ENCODE assay signal across 11 mouse cellular contexts in genomic region chr10:56893210-56893705, GRCm38 (mm10).
A peak's percentile ranks its signal among the peaks of the same experiment; 100 is the strongest.
DNase-seq lines count a peak whose midpoint lies in the region; ATAC-seq and TF ChIP-seq lines count a peak whose summit lies in the region.
"Had no signal": no experiment of that assay in that cellular context is flagged by ENCODE, and none has a peak within 500 bp of the region (broad histone marks: within the 10 kb centered on the region; RNA-seq: fewer than 3 reads in every experiment).

No protein-coding gene starts in this region.

- intact Hi-C loops in left cerebral cortex, postnatal 14 days (cut with DNase I): loop anchor here (10.0 kb wide), 1 partner anchor 138 kb away; no protein-coding TSS in a partner anchor

- DNase-seq in kidney, postnatal 10 days: no peak
- DNase-seq in forebrain, postnatal 0 days: peak; percentile 51
- peak; percentile 47 to 49 for DNase-seq in left cerebral cortex, postnatal 14 days (ENCODE audit: low spot score in 2 of 2)
- DNase-seq in lung, postnatal 25 days (ENCODE audit: low spot score): no peak
- no peak for DNase-seq in urinary bladder, postnatal 25 days (ENCODE audit: low spot score)
- DNase-seq in thymus, postnatal 10 days (ENCODE audit: low spot score in 2 of 2): no peak
- DNase-seq: kidney, adult 2 months; lung, embryonic 14.5 days had no signal

- H3K9me3 ChIP-seq in kidney, embryonic 16.5 days (ENCODE audit: low read length): no peaks in the 10 kb centered on the region
- H3K9me3 ChIP-seq in forebrain, postnatal 0 days (ENCODE audit: low read length): no peaks in the 10 kb centered on the region
- no peaks in the 10 kb centered on the region for H3K9me3 ChIP-seq in neural tube, embryonic 13.5 days

- no peak overlapping the region for H3K4me3 ChIP-seq in kidney, embryonic 16.5 days (ENCODE audit: low read length)
- H3K4me3 ChIP-seq in forebrain, postnatal 0 days (ENCODE audit: low read depth, low read length): no peak overlapping the region
- no peak overlapping the region for H3K4me3 ChIP-seq in neural tube, embryonic 13.5 days

- H3K4me1 ChIP-seq in kidney, embryonic 16.5 days (ENCODE audit: insufficient read depth, low read length): peaks cover 7% of the 10 kb centered on the region; the same call in 1 of the 2 replicates
- H3K4me1 ChIP-seq in forebrain, postnatal 0 days (ENCODE audit: insufficient read depth): no peaks in the 10 kb centered on the region
- H3K4me1 ChIP-seq in neural tube, embryonic 13.5 days (replicated peaks): peaks cover 14% of the 10 kb centered on the region

- H3K36me3 ChIP-seq in kidney, embryonic 16.5 days (ENCODE audit: insufficient read depth, low read length): no peaks in the 10 kb centered on the region
- no peaks in the 10 kb centered on the region for H3K36me3 ChIP-seq in forebrain, postnatal 0 days (ENCODE audit: insufficient read depth)
- no peaks in the 10 kb centered on the region for H3K36me3 ChIP-seq in neural tube, embryonic 13.5 days

- no peak overlapping the region for H3K4me2 ChIP-seq in kidney, embryonic 16.5 days (replicated peaks; ENCODE audit: low read depth, low read length)
- no peak overlapping the region for H3K4me2 ChIP-seq in forebrain, postnatal 0 days (ENCODE audit: low read depth)
- peak overlapping the region; percentile 9; the same call in 1 of the 2 replicates for H3K4me2 ChIP-seq in neural tube, embryonic 13.5 days
- H3K4me2 ChIP-seq: lung, embryonic 14.5 days had no signal

- H3K9ac ChIP-seq in kidney, embryonic 16.5 days (replicated peaks; ENCODE audit: low read length): no peak overlapping the region
- H3K9ac ChIP-seq in forebrain, postnatal 0 days: no peak overlapping the region
- no peak overlapping the region for H3K9ac ChIP-seq in neural tube, embryonic 13.5 days
- H3K9ac ChIP-seq: lung, embryonic 14.5 days had no signal

- no peak for TF ChIP-seq CTCF in forebrain, postnatal 0 days (IDR thresholded peaks at IDR 0.05; ENCODE audit: low read depth)

- no peaks in the 10 kb centered on the region for H3K27me3 ChIP-seq in kidney, embryonic 16.5 days (ENCODE audit: insufficient read depth, low read length)
- no peaks in the 10 kb centered on the region for H3K27me3 ChIP-seq in forebrain, postnatal 0 days (ENCODE audit: insufficient read depth, low read length)
- H3K27me3 ChIP-seq in neural tube, embryonic 13.5 days: no peaks in the 10 kb centered on the region
- H3K27me3 ChIP-seq: CH12.LX had no signal

- WGBS in kidney, embryonic 16.5 days: 32% methylated on average over 8 of the region's 8 CpGs
- 6% methylated on average over 8 of the region's 8 CpGs for WGBS in forebrain, postnatal 0 days
- WGBS in neural tube, embryonic 13.5 days: 12% methylated on average over 8 of the region's 8 CpGs

- no peak overlapping the region for H3K27ac ChIP-seq in kidney, embryonic 16.5 days (ENCODE audit: low read length)
- peak overlapping the region; percentile 5; the same call in 1 of the 2 replicates for H3K27ac ChIP-seq in forebrain, postnatal 0 days (ENCODE audit: low read depth, low read length)
- H3K27ac ChIP-seq in neural tube, embryonic 13.5 days (replicated peaks): peak overlapping the region; percentile 64

- peak; percentile 31; the same call in 1 of the 2 replicates for ATAC-seq in kidney, embryonic 16.5 days (ENCODE audit: low FRiP score, low TSS enrichment)
- peak; percentile 78 for ATAC-seq in forebrain, postnatal 0 days
- peak; percentile 88 for ATAC-seq in neural tube, embryonic 13.5 days (ENCODE audit: low read depth)

Comparison
In these comparisons a context has a peak if more than half of its experiments do, and no peak if none do; other contexts are left out.
1. ATAC-seq: peak in every context shown above with its lines; median percentile 88 in neural tube, embryonic 13.5 days; 78 in forebrain, postnatal 0 days; 31 in kidney, embryonic 16.5 days.
2. DNase-seq: peak in forebrain, postnatal 0 days (single experiment) and left cerebral cortex, postnatal 14 days (2 of 2); none in kidney, postnatal 10 days (single experiment), lung, postnatal 25 days (single experiment), urinary bladder, postnatal 25 days (single experiment) and thymus, postnatal 10 days (0 of 2).